Mouse (Mus musculus) liver, embryonic 14.5 days (tissue): ENCODE measurements at regions not wholly inside any gene's neighbourhood (a gene's known extent, or its start where the extent isn't known, plus 50 kb on each side); places are given as distances from the start of the nearest gene placed in this dataset.

Source experiments
- CTCF ChIP-seq: IDR thresholded peaks from 2 replicates; pipeline ENCODE4 v1.5.1; 2016; ENCODE audit warnings: antibody characterized with exemption, low read depth, control low read depth
- EP300 ChIP-seq: IDR thresholded peaks from 2 replicates; pipeline ENCODE4 v1.6.1; 2016; ENCODE audit warnings: antibody characterized with exemption, low read depth

GRCm38 (mm10) chr11:31480225-31481056, 110.6 kb upstream of the Stc2 start:
- TF ChIP-seq CTCF (no peak), EP300 (no peak)
